Mouse (Mus musculus): ENCODE results near the gene Abhd5.

The Abhd5 gene

DNA sequence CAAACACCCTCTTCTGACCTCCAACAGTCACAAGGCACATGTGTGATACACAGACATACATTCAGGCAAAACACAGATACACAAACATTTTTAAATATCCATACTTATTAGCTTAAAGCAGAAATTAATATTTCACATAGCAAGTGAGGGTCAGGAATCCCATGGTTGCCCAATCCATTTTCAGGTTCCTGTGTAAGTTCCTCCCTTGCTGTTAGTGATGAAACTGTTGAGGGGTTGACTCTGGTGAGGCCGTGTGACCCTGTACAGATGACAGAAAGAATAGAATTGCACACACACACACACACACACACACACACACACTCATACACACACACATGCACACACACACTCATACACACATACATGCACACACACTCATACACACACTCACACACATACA, 63.2 kb downstream of the Abhd5 start:
- 97% methylated on average over 1 of the region's 1 CpGs for WGBS

DNA sequence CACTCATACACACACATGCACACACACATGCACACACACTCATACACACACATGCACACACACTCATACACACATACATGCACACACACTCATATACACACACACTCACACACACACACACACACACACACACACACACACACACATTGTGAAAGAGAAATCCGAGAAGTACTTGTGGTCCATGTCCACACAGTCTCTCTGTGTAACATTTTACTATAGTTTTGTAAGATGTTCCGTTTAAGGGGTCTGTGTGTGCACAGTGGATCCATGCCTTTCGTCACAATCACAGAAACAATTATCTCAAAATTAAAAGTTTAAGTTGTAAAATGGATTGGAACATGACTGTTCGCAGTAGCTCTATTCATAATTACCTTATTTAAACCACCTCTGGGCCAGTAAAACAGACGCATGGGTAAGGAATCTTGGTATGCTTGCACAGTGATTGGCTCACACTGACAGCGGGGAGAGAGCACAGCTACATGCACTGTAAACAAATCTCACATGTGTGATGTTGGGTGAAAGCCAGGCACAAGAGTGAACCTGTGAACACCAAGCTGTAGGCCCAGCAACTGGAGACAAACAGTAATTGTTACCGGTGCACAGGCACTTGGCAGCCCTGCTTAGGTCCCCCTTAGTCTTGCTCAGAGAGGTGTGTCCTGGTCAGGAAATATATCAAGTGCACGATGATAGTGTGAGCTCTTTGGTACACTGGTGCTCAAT, 63.8 kb downstream of the Abhd5 start:
- 87% methylated on average over 8 of the region's 8 CpGs for WGBS

DNA sequence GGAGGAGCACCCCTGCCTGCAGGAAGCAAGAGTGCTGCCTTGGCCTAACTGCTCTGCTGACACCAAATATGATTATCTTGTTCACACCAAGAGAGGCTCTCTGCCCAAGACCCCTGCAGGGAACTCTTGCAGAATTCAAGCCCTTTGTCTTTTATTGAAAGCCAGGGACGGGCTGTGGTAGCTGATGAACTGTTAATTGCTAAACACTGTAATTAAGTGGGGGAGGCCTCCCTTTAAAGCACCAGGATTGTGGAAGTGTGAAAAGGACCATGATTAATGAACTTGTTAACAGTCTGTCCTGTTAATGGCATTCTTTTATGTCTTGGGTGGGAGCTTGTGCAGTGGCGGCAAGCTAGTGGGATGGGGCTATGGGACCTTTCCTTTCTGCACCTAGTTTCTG, 65.2 kb downstream of the Abhd5 start:
- 75% methylated on average over 2 of the region's 2 CpGs for WGBS

DNA sequence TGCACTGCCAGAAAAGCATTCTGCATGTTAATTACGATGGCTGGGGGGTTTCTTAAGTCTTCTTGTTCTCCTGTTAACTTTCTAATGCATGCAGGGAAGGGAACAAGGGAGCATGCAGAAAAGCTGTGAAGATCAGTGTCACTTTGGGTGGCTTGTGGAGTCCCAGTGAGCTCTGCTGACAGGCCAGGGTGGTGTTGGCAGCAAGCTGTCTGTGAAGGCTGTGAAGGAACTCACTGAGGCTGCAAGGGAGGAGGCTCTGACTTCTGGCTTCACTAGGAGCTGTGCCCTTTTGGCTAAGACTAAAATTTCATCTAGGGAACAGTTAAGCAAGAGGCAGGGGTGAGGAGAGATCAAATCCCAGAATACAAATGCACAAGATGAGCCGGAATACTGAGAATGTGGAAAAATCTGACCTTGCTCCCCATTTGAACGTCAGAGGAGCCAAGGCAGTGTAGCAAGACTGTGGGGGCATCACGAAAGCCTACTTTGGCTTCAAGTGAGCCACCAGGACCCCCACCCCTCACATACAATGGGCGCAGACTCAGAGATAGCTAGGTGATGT, 68.9 kb downstream of the Abhd5 start:
- 63% methylated on average over 5 of the region's 5 CpGs for WGBS

DNA sequence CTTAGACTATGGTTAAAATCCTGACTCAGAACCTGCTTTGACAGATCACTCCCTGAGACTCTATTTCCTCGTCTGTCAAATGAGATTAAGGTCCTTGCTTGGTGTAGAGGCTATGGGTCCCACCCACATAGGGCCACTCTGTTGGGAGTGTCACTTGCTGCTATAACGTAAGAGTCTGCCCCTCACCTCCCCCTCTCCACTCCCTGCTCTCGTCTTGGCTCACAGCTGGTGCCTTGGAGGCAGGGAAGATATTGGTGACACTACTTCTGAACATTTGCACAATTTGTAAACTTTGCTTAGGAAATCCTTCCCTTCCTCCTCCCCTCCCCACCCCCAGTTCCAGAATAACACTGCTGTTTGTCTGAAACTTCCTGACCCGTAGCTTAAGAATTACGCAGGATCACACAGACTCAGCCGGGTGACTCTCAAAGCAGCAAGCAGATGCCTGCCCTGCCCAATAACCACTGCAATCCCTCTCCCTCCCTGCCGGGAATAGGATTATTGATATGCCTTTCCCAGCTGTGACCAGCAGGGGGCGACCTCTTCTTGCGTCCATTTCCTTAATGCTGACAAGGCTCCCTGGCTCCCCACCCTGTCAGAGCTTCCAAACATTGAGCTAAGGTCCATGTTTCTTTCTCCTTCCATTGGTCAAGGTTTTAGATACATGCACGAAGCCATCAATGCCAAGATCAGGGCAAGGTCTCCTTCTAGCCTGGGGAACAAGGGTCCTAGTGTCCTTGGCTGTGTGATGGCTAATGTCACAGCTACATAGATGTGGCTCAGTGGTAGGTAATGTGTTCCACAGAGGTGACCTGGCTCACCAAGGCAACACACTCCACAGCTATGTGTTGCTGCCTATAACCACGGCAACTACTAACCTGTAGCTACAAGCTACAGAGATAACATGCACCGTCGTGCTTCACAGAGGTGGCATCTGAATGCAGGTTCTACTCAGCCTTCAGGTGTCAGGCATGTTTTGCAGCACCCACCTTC, 69.7 kb downstream of the Abhd5 start:
- 23% methylated on average over 13 of the region's 13 CpGs for WGBS

DNA sequence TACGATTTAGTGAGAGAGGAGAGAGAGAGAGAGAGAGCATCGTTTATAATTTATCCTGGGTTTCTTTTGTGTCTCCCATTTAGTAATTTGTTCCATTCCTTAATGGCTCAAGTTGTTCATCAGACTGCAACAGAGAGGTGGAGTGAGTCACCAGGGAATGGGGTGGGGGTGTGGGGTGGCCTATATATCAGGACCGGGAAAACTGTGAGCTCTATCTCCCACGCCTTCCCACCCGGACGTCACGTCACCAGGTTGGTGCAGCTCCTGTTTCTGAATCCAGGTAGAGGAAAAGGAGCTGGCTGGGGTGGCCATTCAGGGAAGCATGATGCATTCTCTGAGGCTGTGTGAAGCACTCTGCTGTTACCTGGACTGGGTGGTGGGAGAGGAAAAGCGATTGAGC, 70.5 kb downstream of the Abhd5 start:
- WGBS, result 44% methylated on average over 8 of the region's 8 CpGs

DNA sequence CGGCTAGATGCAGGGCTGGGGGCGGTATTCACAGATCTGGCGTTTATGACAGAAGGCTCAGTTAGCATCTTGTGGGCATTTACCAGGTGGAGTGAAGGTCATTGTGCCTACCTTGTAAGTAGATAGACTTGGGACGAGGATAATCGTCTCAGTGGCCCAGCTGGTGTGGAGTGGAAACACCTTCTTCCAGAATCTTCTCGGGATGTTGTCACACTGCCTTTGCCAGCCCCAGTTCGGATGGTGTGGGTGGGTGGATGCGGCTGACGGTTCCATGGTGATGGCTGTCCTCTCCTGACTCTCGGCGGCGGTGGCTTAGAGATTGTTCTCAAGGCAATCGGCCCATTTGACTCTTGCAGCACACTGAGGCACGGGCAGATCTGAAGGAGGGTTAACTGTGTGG, 71.3 kb downstream of the Abhd5 start:
- 60% methylated on average over 14 of the region's 14 CpGs for WGBS

DNA sequence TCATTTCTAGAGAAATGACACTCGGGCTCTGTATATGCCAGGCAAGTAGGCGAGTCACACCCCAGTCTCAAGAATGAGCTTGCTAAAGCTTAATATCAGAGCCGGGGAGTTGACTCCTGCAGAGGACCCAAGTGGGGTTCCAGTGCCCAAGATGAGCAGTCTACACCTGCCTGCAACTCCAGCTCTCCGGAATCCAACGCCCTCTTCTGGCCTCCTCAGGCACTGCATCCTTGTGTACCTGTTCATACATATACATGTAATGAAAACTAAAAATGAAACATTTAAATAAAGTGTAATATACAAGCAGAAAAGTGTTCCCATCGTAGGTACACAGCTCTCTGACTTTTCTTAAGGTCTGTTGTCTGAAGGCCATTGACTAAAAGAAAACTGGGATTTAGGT, 71.7 kb downstream of the Abhd5 start:
- 50% methylated on average over 6 of the region's 6 CpGs for WGBS

DNA sequence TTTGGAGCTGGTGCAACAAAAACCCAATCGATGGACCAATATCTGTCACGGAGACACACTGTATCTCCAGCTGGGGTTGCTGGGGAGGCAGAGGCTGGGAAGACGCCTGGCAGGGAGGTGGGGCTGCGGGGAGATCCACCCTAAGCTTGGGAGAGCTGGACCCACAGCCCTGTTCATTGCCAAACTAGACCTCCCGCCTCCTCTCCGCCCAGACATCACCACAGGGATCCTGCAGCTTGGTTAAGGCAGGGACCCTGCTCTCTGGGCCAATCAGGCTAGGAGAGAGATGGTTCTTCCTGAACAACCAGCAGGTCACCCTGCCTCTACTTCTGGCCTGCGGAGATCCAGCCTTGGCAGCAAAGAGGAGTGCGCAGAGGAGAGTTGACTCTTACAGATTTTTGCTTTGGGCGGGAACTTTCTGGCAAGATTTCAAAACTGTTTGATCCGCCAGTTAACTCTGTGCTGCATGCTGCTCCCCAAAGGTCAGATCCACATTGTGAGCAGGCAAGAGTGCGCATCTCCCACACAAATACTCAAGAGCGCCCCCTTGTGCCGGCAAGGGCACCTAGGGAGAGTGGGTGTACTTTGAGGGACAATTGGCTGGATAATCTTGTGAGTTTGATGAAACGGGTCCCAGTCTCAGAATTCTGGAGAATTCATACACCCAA, 73.7 kb downstream of the Abhd5 start:
- WGBS, result 64% methylated on average over 14 of the region's 14 CpGs

DNA sequence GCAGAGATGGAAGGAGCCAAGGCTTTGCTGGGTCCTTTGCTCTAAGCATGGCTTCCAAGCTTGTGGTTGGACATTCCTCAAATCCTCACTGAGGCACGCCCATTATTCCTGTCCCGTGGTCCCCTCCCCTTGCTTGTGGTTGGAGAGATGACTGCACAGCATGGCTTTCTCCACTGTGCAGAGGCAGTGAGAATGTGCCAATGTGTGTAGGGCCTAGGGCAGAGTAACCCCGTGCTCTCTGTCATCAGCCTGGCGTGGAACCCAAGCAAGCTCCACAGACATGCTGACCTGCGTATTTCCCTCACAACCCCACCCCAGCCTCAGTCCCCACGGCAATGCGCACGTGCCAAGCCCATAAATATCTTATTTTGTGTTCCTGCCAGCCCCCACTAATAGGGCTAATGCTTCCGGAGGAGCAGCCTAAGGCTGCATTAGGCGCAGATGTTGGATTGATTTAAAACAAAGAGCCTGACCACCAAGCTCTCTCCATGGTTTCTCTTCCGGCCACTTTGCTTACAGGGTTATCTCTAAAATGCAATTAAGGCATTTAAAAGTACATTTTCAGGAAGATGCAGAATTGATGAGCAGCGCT, 77.7 kb downstream of the Abhd5 start:
- 85% methylated on average over 12 of the region's 12 CpGs for WGBS

DNA sequence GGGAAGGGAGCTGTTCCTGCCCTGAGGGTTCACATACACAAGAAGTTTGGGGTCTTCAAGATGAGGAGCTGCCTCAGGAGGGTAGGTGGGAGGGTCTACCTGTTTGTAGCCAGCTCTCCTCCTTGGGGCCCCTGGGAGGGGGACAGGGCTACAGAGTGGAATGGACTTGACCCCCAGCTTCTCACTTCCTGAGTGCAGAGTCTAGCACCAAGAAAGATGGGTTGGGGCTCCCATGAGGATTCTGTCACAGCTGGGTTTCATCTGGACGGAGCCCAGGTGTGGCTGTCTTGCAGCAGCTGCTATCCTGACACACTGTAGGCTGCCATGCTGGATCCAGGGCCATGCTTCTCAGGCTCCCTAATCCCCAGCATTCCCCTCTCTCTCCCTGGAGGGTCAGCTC, 78.3 kb downstream of the Abhd5 start:
- WGBS, result 95% methylated on average over 1 of the region's 1 CpGs

Data from cerebral cortex, adult 2 months (tissue).